Mouse (Mus musculus) midbrain, embryonic 16.5 days (tissue): ENCODE results near the gene Gm49416. TPM values are rescaled to one million over a fixed set of nuclear protein-coding genes. Genes with fewer than 3 reads are reported as not detected.

Source experiments
- ATAC-seq: fragments of 200-750 bp; cut with Nextera tagmentation; 2 replicates; pipeline ENCODE4 v1.8.0; 2017; ENCODE audit warnings: moderate TSS enrichment
- H3K27ac ChIP-seq: fragments of 300-500 bp; sonication (generic); 2 replicates; pipeline ENCODE4 v1.5.1; 2014; ENCODE audit warnings: mild to moderate bottlenecking, low read length, mixed read lengths
- H3K27me3 ChIP-seq: fragments of 300-500 bp; sonication (generic); 2 replicates; pipeline ENCODE4 v1.6.1; 2014; ENCODE audit warnings: low read depth, low read length, mixed read lengths; ENCODE audit not compliant: control insufficient read depth, insufficient read depth
- H3K36me3 ChIP-seq: fragments of 300-500 bp; sonication (generic); 2 replicates; pipeline ENCODE4 v1.6.1; 2014; ENCODE audit warnings: mild to moderate bottlenecking, low read length, moderate library complexity, mixed read lengths; ENCODE audit not compliant: control insufficient read depth, insufficient read depth
- H3K4me1 ChIP-seq: fragments of 300-500 bp; sonication (generic); 2 replicates; pipeline ENCODE4 v1.6.1; 2014; ENCODE audit warnings: mild to moderate bottlenecking, low read length, mixed read lengths; ENCODE audit not compliant: control insufficient read depth, insufficient read depth
- H3K4me2 ChIP-seq: fragments of 300-500 bp; sonication (generic); 2 replicates; pipeline ENCODE4 v1.6.1; 2014; ENCODE audit warnings: mild to moderate bottlenecking, low read length, mixed read lengths
- H3K4me3 ChIP-seq: fragments of 300-500 bp; sonication (generic); 2 replicates; pipeline ENCODE4 v1.5.1; 2014; ENCODE audit warnings: low read depth, mild to moderate bottlenecking, low read length, moderate library complexity, mixed read lengths
- H3K9ac ChIP-seq: fragments of 300-500 bp; sonication (generic); 2 replicates; pipeline ENCODE4 v1.6.1; 2014; ENCODE audit warnings: low read depth, low read length, mixed read lengths
- H3K9me3 ChIP-seq: fragments of 300-500 bp; sonication (generic); replicated peaks from 2 replicates; pipeline ENCODE4 v1.6.1; 2014; ENCODE audit warnings: mild to moderate bottlenecking, low read length, mixed read lengths; ENCODE audit not compliant: control insufficient read depth, poor library complexity, severe bottlenecking
- WGBS: fragments of 180-500 bp; shearing (Covaris S2); extraction: QIAGEN DNeasy Blood & Tissue Kit; methylation state at CpG from one replicate; pipeline ENCODE4 v1.1.7; 2014; 5-methylcytosine and 5-hydroxymethylcytosine counted together
- microRNA-seq: library from miRNA; unstranded; fragments of <30 nt; microRNA quantifications from one replicate; pipeline ENCODE4, GENCODE M21; 2017
- polyA plus RNA-seq: library from polyadenylated mRNA; unstranded; fragments of >200 nt; fragmentation: Nextera tagmentation; extraction: Ambion mirVana; gene quantifications from 2 replicates; pipeline ENCODE4 v1.2.1, GENCODE M21; 2015

The Gm49416 gene
- polyA plus RNA-seq, 1 experiment from 2014 or later = 0.43 TPM

DNA sequence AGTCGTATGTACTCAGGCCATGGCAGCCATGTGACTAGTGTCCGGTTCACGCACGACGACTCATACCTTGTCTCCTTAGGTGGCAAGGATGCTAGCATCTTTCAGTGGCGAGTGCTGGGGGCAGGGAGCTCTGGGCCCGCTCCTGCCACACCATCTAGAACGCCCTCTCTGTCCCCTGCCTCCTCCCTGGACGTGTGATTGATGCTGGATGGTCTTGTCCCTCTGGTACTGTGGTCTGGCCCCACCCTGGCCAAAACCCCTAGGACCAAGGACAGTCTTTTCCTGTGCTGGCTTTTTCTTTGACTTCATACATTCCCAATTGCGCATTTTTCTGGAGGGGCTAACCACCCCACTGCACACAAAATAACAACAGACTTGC is 52.4 kb downstream of the Gm49416 start:
- Histone ChIP-seq H3K9ac (peak overlapping the region; percentile 64), H3K27me3 (no peaks in the 10 kb centered on the region), H3K36me3 (peaks cover 11% of the 10 kb centered on the region), H3K27ac (peak overlapping the region; percentile 44; the same call in 1 of the 2 replicates), H3K4me1 (peaks cover 28% of the 10 kb centered on the region), H3K4me3 (peak overlapping the region; percentile 92), H3K9me3 (no peaks in the 10 kb centered on the region), H3K4me2 (peak overlapping the region; percentile 57)
- 34% methylated on average over 10 of the region's 10 CpGs for WGBS
- ATAC-seq = peak; percentile 51

DNA sequence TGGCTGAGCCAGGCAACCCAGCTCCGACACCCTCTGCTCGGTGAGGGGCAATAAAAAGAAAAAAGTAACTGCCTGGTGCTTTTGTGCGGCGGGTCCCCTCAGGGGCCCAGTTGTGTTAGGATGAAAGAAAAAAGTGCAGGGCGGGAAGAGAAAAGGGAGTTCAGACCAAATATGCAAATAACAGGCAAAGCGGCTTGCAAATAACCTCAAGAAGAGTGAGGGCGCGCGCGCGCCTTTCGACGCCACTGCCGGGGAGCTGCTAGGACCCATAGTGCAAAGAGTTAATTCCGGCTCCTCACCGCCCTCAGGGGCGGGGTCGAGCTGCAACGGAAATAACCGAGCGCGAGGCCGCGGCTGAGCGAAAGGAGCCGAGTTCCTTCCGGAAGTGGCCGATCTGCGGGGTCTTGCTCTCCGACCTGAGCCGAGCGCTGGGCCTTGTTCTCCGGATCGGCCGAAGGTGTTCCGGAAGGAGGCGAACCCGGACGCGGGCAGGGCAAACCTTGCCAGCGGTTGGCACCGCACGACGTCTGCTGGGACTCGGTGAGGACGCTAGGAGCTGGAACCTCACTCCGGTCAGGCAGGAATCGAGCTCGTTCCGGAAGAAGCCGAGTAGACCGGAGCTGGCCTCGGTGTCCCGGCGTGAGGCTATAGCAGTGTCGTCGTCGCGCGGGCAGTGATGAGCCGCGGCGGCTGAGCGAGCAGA is 52.9 kb downstream of the Gm49416 start, which contains the start of gene Mta2:
TSS of gene Mta2 (plus strand) at position 361 of the 703 bp plus-strand sequence.
- Histone ChIP-seq H3K27me3 (no peaks in the 10 kb centered on the region), H3K27ac (peak within 1 kb of the TSS; percentile 96), H3K9ac (peak within 1 kb of the TSS; percentile 98), H3K9me3 (no peaks in the 10 kb centered on the region), H3K4me3 (peak within 1 kb of the TSS; percentile 92), H3K4me2 (peak within 1 kb of the TSS; percentile 57), H3K4me1 (peaks cover 28% of the 10 kb centered on the region), H3K36me3 (peaks cover 13% of the 10 kb centered on the region)
- under 1% methylated on average over 63 of the region's 64 CpGs for WGBS
- ATAC-seq = peak; percentile 97

DNA sequence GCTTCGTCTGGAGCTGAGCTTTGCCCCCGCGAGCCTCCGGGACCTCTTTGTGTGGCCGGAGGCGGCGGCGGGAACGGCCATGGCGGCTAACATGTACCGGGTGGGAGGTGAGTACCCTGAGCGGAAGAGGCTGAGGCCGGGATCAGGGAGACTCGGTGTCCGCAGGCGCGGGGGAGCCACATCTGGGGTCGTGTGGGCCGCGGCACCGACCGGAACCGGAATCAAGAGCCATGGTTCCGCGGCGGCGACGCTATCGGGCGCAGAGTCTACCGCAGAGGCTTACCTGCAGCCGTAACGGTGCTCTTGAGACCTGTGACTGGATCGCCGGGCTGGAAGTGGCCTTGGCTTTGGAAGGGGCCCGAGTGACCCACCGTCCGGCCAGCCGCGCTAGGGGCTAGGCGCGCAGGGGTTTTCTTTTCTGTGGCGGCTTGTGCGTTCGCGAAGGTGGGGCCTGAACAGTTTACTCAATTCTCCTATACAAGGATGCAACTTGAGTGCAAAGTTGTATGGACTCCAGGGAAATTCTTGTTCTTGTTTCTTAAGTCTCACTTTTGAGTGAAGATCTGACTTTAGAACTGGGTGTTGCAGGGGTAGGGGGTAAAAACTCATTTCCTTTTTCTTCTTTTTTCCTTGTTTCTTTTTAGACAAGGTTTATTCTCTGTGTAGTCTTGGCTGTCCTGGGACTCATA is 53.7 kb downstream of the Gm49416 start:
- Histone ChIP-seq H3K4me1 (peaks cover 28% of the 10 kb centered on the region), H3K9ac (peak overlapping the region; percentile 98), H3K9me3 (no peaks in the 10 kb centered on the region), H3K36me3 (peaks cover 19% of the 10 kb centered on the region), H3K4me3 (peak overlapping the region; percentile 92), H3K27ac (peak overlapping the region; percentile 96), H3K27me3 (no peaks in the 10 kb centered on the region), H3K4me2 (peak overlapping the region; percentile 57)
- WGBS = under 1% methylated on average over 46 of the region's 46 CpGs
- ATAC-seq = peak; percentile 80

- Histone ChIP-seq H3K4me3 (peak overlapping the region; percentile 92), H3K4me2 (peak overlapping the region; percentile 57), H3K27ac (no peak overlapping the region), H3K9me3 (no peaks in the 10 kb centered on the region), H3K27me3 (no peaks in the 10 kb centered on the region), H3K36me3 (peaks cover 25% of the 10 kb centered on the region), H3K9ac (peak overlapping the region; percentile 98), H3K4me1 (peaks cover 28% of the 10 kb centered on the region)
- no peak for ATAC-seq
- WGBS = 74% methylated on average over 2 of the region's 2 CpGs
Observed at GRCm38 (mm10) chr19:8943047-8943446, 54.3 kb downstream of the Gm49416 start.

- WGBS = 74% methylated on average over 5 of the region's 5 CpGs
- Histone ChIP-seq H3K36me3 (peaks cover 34% of the 10 kb centered on the region), H3K4me3 (no peak overlapping the region), H3K4me1 (peaks cover 28% of the 10 kb centered on the region), H3K4me2 (peak overlapping the region; percentile 27; the same call in 1 of the 2 replicates), H3K9ac (peak overlapping the region; percentile 40; the same call in 1 of the 2 replicates), H3K9me3 (no peaks in the 10 kb centered on the region), H3K27me3 (no peaks in the 10 kb centered on the region), H3K27ac (no peak overlapping the region)
- ATAC-seq = no peak
Observed at GRCm38 (mm10) chr19:8944062-8944461, 55.3 kb downstream of the Gm49416 start.

DNA sequence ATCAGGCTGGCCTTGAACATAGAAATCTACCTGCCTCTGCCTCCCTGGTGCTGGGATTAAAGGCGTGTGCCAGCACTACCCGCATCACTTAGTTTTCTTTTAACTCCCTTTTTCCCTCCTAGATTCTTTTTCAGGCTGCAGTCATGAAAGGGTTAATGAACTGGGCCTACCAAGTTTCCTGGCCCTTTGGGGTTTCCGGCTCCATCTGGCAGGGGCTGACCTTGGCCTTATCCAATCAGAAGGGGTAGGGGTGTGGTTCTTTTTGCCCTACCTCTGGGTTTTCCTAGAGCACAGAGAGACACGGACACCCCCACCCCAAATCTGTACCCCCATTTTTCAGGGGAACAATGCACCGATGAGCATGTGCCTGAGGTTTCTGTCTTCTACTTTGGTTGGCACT is 56.0 kb downstream of the Gm49416 start:
- no peaks in the 10 kb centered on the region for H3K9me3 ChIP-seq
- H3K36me3 ChIP-seq = peaks cover 38% of the 10 kb centered on the region
- H3K27me3 ChIP-seq = no peaks in the 10 kb centered on the region
- H3K27ac ChIP-seq = no peak overlapping the region
- WGBS = 33% methylated on average over 5 of the region's 5 CpGs
- no peak for ATAC-seq
- H3K4me1 ChIP-seq = peaks cover 28% of the 10 kb centered on the region
- peak overlapping the region; percentile 27; the same call in 1 of the 2 replicates for H3K4me2 ChIP-seq
- no peak overlapping the region for H3K9ac ChIP-seq
- no peak overlapping the region for H3K4me3 ChIP-seq

Small RNAs within 50 kb of the gene (microRNA-seq; reads per million reads assigned to microRNA genes)
- 0.69 reads per million for gene Mir5136

Other genes with a start within 250 kb of the Gm49416 start
- 0.53 and 0.65 TPM in 2 replicates for gene Chrm1, start 225.1 kb upstream of the Gm49416 start, polyA plus RNA-seq
- gene Slc3a2, start 165.6 kb upstream of the Gm49416 start, polyA plus RNA-seq = 176 and 182 TPM in 2 replicates
- gene Wdr74, start 153.1 kb upstream of the Gm49416 start, polyA plus RNA-seq = 93.1 and 95.9 TPM in 2 replicates
- 1.2 and 1.8 TPM in 2 replicates for gene 1700092M07Rik, start 148.2 kb upstream of the Gm49416 start, polyA plus RNA-seq
- 122 and 123 TPM in 2 replicates for gene Stx5a, start 147.5 kb upstream of the Gm49416 start, polyA plus RNA-seq
- 146 and 169 TPM in 2 replicates for gene Nxf1, start 131.9 kb upstream of the Gm49416 start, polyA plus RNA-seq
- gene Tmem223, start 117.9 kb upstream of the Gm49416 start, polyA plus RNA-seq = 195 and 202 TPM in 2 replicates
- 26.4 and 26.6 TPM in 2 replicates for gene Tmem179b, start 114.5 kb upstream of the Gm49416 start, polyA plus RNA-seq
- 30.7 and 32.9 TPM in 2 replicates for gene Taf6l, start 102.5 kb upstream of the Gm49416 start, polyA plus RNA-seq
- 136 and 140 TPM in 2 replicates for gene Polr2g, start 90.3 kb upstream of the Gm49416 start, polyA plus RNA-seq
- 7.6 and 8.9 TPM in 2 replicates for gene Zbtb3, start 86.4 kb upstream of the Gm49416 start, polyA plus RNA-seq
- 55.0 and 61.6 TPM in 2 replicates for gene Ttc9c, start 69.6 kb upstream of the Gm49416 start, polyA plus RNA-seq
- 5.3 and 6.2 TPM in 2 replicates for gene Hnrnpul2, start 68.9 kb upstream of the Gm49416 start, polyA plus RNA-seq
- not detected in 2 replicates for gene AC129217.1, start 59.2 kb upstream of the Gm49416 start, polyA plus RNA-seq
- gene Bscl2, start 51.5 kb upstream of the Gm49416 start, polyA plus RNA-seq = 101 and 105 TPM in 2 replicates
- gene Gng3, start 49.7 kb upstream of the Gm49416 start, polyA plus RNA-seq = 477 and 539 TPM in 2 replicates
- 0.62 and 0.92 TPM in 2 replicates for gene Lrrn4cl, start 38.2 kb upstream of the Gm49416 start, polyA plus RNA-seq
- gene Ubxn1, start 17.4 kb upstream of the Gm49416 start, polyA plus RNA-seq = 130 and 142 TPM in 2 replicates
- 54.5 and 59.8 TPM in 2 replicates for gene Uqcc3, start 8.0 kb upstream of the Gm49416 start, polyA plus RNA-seq
- 30.5 and 31.7 TPM in 2 replicates for gene Lbhd1, start 5.2 kb upstream of the Gm49416 start, polyA plus RNA-seq
- gene Gm49403, start 5.0 kb upstream of the Gm49416 start, polyA plus RNA-seq = not detected in 2 replicates
- gene 1810009A15Rik, start 73 bp upstream of the Gm49416 start, polyA plus RNA-seq = 35.4 and 39.2 TPM in 2 replicates
- gene Ints5, start 4.1 kb downstream of the Gm49416 start, polyA plus RNA-seq = 29.2 and 30.9 TPM in 2 replicates
- gene Ganab, start 9.1 kb downstream of the Gm49416 start, polyA plus RNA-seq = 76.8 and 84.0 TPM in 2 replicates
- 87.8 and 95.7 TPM in 2 replicates for gene B3gat3, start 31.4 kb downstream of the Gm49416 start, polyA plus RNA-seq
- gene Rom1, start 40.4 kb downstream of the Gm49416 start, polyA plus RNA-seq = 1.4 and 2.2 TPM in 2 replicates
- 8.6 and 9.1 TPM in 2 replicates for gene Eml3, start 40.6 kb downstream of the Gm49416 start, polyA plus RNA-seq
- 108 and 121 TPM in 2 replicates for gene Mta2, start 52.9 kb downstream of the Gm49416 start, polyA plus RNA-seq
- gene Tut1, start 64.9 kb downstream of the Gm49416 start, polyA plus RNA-seq = 25.6 and 26.2 TPM in 2 replicates
- 283 and 293 TPM in 2 replicates for gene Eef1g, start 78.1 kb downstream of the Gm49416 start, polyA plus RNA-seq
- 2.7 and 3.2 TPM in 2 replicates for gene Ahnak, start 100.4 kb downstream of the Gm49416 start, polyA plus RNA-seq
- not detected in 2 replicates for gene Scgb1a1, start 199.0 kb downstream of the Gm49416 start, polyA plus RNA-seq
- gene Asrgl1, start 246.7 kb downstream of the Gm49416 start, polyA plus RNA-seq = 30.3 and 31.8 TPM in 2 replicates